Mouse (Mus musculus) lung, postnatal 10 days (tissue): ENCODE results near the gene Dtnb.
"Not testable (repeated sequence)": the region's sequence is repeated elsewhere in the genome, so short reads cannot be mapped to it uniquely, and the experiment has no call there.

ENCODE experiments used
- DNase-seq: peaks from one replicate; pipeline ENCODE4 v3.0.0; 2021

Dtnb gene

GRCm38 (mm10) chr12:3662660-3663059 is 90.5 kb downstream of the Dtnb start:
- DNase-seq = no peak

DNA sequence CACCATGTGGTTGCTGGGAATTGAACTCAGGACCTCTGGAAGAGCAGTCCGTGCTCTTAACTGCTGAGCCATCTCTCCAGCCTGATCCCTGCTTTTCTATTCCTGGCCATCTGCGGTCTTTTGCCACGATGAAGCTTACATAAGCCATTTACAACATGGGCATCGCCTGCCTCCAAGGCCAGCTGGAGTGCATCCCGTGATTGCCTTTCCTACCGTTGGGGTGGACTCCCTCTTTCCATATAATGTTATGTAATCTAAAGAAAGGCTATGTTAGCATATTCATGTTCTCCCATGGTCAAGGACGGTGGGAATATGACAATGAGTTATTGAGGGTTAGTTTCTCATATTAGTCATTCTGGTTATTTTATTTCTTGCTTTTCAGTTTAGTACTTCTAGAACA is 91.2 kb downstream of the Dtnb start:
- no peak for DNase-seq

- DNase-seq = peak; percentile 11
Measured at GRCm38 (mm10) chr12:3669971-3670381, 97.8 kb downstream of the Dtnb start.

DNA sequence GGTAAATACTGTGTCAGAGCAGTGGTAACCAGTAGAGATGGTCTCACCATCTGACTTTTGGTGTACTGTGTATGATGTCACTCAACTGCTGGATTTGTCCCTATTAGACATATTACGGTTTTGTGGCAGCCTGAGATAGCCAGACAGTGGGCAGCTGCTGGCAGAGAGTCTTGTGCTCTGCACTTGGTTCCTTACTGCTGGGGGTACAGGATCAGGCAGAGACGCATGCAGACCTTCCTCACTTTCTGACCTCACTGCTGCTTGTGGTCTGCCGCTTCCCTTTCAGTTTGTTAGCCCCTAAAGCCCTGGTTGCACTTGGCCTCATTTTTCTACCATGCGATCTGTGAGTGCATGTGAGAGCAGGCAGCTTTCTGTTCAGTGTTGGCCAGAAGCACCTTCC is 98.9 kb downstream of the Dtnb start:
- no peak for DNase-seq

- DNase-seq = peak; percentile 8
Measured at GRCm38 (mm10) chr12:3672786-3673185, 100.6 kb downstream of the Dtnb start.

DNA sequence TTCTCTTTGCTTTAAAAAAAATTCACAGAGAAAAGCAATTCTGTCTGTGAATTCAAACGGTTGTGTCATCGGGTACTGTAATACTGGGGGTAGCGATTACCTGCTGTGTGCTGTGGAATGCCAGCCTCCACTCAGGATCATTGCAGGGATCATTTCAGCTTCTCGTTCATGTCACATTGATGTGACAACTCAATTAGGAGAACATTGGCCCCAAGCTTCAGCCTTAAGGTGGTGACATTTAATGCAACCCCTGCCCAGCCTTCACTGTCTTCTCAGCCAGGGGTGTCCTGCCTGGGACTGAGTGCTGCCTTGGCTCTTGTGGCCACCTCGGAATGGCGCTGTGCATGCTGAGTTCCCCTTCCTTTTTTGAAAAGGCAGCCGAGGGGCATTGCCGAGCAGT is 101.7 kb downstream of the Dtnb start:
- DNase-seq = no peak

DNA sequence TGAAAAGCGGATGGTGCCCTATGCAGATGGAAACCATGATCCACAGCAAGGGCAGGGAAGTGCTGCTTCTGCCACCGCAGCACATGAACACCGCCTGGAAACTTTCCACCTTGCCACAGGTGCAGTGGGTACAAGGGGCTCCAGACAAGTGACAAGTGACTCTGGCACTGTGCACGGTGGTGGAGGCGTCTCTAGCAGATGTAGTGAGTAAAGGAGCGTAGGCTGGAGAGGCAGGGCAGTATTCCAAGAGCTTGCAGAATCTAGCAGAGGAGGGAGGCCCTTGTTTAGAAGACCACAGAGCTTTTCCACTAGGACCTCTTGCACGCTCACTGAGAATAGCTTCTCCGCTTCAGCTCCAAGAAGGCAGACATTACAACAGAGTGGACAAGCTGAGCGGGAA is 102.7 kb downstream of the Dtnb start:
- peak; percentile 28 for DNase-seq

DNA sequence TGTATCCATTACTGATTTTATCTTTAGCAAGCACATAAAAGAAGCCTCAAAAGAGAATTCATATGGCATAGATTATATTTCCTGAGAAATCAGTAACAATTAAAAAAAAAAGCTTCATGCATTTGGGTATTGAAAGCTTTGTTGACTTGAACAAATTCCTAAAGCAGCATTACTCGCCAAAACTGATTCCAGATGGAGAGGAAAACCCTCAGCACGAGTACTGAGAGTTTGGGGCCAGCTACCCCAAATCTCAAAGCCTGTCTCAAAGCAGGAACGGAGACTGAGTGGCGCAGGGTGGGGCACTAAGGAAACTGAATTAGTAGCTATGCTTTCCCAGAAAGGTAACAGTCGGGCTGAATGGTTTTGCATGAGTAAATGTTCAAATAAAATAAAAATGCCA is 108.5 kb downstream of the Dtnb start:
- DNase-seq = no peak

- DNase-seq = no peak
Measured at GRCm38 (mm10) chr12:3683041-3683440, 110.9 kb downstream of the Dtnb start.

GRCm38 (mm10) chr12:3686419-3686940 is 114.3 kb downstream of the Dtnb start:
- no peak for DNase-seq

- DNase-seq = not testable (repeated sequence)
Measured at GRCm38 (mm10) chr12:3690926-3691529, 118.8 kb downstream of the Dtnb start.

- peak; percentile 6 for DNase-seq
Measured at GRCm38 (mm10) chr12:3692795-3693392, 120.7 kb downstream of the Dtnb start.

DNA sequence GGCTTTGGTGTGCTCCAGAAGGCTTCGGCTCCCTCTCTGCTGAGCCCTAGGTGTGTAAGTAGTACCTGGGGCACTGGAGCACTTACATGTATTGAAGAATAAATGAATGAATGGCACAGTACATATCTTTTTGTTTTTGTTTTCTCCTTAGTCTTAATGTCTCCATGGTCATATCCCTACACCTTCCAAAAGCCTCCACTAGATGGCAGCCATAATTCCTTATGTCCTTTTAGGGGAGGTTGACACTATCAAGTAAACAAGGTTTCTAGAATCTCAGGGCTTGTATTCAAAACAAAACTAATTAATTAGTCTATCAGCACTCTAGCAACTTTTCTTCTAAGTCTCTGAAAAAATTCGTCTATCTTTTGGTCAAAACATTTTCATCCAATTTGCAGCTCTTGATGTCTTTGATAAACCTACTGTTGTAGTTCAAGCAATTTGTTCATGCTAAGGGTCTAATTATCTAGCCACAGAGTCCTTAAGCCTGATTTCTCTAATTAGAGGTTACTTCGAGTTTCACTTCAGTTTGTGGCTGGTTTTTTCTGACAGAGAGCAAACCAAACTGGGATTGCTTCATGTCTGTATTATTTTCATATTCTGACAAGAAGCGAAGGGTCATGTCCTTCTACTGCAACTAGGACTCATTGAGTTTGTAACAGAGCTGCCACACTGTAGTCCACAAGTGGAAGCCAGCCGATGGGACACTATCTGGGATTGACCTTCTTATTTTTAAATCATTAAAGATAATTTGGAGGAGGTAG is 123.7 kb downstream of the Dtnb start:
- peak; percentile 72 for DNase-seq

DNA sequence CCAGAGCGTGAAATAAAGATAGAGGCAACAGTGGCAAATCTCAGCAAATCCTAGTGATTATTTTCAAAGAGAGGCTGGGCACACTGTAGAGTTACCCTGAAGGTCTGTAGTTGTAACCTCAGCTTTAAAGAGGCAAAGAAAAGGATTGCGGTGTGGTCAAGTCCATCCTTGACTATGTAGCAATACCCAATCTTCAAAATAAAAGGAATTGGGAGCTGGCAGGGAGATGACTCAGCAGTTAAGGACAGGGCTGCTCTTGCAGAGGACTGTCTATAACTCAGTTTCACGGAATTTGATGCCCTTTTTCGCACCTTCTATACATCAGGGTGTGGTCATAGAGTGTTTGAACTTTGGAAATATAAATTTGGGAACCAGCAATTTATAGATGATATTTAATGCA is 128.3 kb downstream of the Dtnb start:
- no peak for DNase-seq

- DNase-seq = no peak
Measured at GRCm38 (mm10) chr12:3702903-3703302, 130.7 kb downstream of the Dtnb start.

DNA sequence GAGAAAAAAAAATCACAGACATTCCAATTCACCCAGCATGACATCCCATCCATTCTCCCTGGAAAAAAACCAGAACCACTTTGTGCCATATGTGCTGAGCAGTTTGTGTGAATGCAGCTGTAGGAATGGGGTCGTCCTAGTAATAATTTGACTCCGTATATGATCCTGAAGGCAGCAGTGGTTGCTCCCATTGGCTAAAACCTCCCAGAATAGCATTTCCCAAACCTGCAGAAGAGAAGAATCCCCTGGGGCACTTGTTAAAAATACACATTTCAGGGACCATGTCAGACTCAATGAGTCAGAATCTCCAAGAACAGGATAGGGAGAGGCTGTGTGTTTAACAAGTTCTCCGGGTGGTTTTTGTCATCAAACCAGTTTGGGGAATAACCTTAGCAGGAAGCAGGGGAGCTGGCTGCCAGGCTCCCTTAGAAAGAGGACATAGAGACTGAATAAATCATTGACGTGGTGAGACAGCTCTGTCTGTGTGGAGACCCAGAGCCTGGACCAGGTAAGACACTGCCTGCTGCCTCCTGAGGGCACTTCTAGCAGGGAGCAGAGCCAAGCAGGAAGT is 147.1 kb downstream of the Dtnb start:
- DNase-seq = no peak

- no peak for DNase-seq
Measured at GRCm38 (mm10) chr12:3720527-3720926, 148.3 kb downstream of the Dtnb start.

- peak; percentile 28 for DNase-seq
Measured at GRCm38 (mm10) chr12:3723762-3724161, 151.6 kb downstream of the Dtnb start.

GRCm38 (mm10) chr12:3724822-3725370 is 152.7 kb downstream of the Dtnb start:
- no peak for DNase-seq

- DNase-seq = no peak
Measured at GRCm38 (mm10) chr12:3729521-3730075, 157.4 kb downstream of the Dtnb start.

DNA sequence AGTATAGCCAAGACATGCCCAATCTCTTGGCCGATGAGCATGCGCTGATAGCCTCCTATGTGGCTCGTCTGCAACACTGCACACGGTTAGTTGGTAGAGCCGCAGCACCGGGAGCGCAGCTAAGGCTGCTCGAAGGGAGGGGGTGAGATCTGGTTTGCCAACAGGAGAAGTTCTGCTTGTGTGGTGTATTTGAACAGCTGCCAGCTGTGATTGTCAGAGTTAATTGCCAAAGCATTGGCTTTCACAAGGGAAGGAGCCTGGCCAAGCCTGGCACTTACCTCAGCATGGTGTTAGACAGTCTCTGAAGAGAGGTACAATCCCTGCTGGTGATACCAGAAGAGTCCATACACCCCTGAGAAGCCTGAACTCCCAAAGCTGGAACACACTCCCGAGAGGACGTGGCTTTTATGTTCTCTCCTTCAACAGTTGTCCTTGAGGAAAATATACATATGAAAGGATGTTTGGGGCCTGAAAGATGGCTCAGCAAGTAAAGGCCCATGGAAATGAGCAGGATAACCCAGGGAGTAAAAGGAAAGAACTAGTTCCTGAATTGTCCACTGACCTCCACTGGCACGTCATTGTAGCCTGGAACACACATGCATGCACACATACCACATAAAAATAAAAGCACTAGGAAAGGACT is 160.6 kb downstream of the Dtnb start:
- DNase-seq = peak; percentile 37

- peak; percentile 36 for DNase-seq
Measured at GRCm38 (mm10) chr12:3733328-3733727, 161.1 kb downstream of the Dtnb start.
